Mouse (Mus musculus) heart, adult 2 months (tissue): ENCODE measurements around the gene Marveld1.

Source experiments
- CTCF ChIP-seq: fragments of 200-600 bp; IDR thresholded peaks from 2 replicates; pipeline ENCODE4 v1.8.1; 2022; ENCODE audit warnings: antibody characterized with exemption, mild to moderate bottlenecking, moderate library complexity
- EP300 ChIP-seq: fragments of 200-500 bp; IDR thresholded peaks from 2 replicates; pipeline ENCODE4 v1.6.1; 2011; ENCODE audit warnings: low read depth, low read length, control low read depth; ENCODE audit not compliant: insufficient read depth
- POLR2A ChIP-seq: fragments of 200-500 bp; IDR thresholded peaks from 2 replicates; pipeline ENCODE4 v1.6.1; 2011; ENCODE audit warnings: mild to moderate bottlenecking, low read depth, low read length, control low read depth; ENCODE audit not compliant: insufficient read depth

DNA sequence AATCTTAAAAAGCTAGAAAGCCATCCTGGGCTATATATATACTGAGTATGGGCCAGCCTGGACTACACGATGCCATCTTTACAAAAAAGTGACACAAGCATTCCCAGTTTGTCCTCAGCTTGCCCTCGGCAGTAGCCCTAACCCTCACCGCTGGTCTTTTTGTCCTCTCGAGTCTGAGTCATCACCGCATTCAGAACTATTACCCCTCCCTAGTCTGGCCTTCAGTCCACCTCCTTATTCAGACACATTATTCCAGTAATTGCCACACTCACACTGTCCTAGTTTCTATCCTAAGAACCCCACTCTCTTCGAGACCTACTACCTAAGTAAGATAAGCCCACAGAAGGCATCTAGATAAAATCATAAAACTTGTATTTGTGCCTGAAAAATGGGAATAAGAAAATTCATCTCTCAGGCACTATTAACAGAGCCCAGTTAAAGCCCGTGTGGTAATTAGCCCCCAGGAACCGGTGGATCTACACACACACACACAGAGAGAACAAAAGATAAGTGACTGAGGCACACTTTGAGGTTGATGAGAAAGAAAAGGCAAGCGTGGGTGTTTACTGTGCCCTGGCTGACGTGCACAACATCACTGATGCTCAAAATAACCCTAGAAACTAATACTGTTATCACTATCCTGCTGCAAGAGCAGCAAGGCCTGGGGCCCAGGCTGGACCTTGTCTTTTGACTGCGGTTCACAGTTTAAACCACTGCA is 21.5 kb upstream of the Marveld1 start:
- TF ChIP-seq CTCF (no peak), POLR2A (no peak), EP300 (no peak)
